Mouse (Mus musculus) adrenal gland (tissue): ENCODE measurements at regions not wholly inside any gene's neighbourhood (a gene's known extent, or its start where the extent isn't known, plus 50 kb on each side); places are given as distances from the start of the nearest gene placed in this dataset.

ENCODE experiments used
- intact Hi-C: fragments of 180-260 bp; cut with DNase I; formaldehyde crosslinking; loops from one replicate; pipeline ENCODE4 v1.15.1; 2025

DNA sequence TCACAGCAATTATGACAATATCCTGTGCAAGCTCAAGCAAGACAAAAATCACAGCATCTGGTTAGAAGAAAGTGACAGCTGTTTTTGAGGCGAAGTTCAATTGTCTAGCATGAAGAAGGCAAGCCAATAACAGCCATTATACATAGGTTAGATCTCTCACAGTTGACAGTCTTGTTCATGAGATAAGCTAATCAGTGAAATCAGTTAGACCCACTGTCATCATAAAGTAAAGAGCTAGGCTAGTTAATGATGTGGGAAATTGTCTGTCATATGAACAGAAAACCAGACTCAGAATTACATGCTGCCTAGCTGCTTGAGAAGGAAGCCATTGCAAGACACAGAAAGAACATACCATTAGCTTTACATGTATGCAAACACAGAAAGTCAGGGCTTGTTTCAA lies 470.2 kb upstream of the 5930422O12Rik start:
- intact Hi-C loops = no loop called here

DNA sequence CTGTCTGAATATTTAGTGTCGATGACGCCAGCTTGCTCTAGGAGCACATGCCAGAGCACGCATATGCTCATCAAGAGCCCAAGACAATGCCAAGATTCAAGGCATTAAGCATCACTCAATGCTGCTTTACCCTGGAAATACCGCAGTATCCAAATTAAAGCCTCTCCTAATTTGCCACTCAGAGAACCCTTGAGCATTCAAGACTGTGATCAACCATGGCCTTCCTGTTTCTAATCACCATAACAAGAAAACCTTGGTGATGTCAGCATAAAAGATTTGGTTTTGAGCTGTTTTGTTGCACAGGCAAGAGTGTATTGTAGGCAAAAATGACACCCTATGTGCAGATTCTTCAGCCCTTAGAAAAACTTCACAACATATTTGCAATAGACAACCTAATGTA lies 469.7 kb upstream of the 5930422O12Rik start:
- intact Hi-C loops = no loop called here

DNA sequence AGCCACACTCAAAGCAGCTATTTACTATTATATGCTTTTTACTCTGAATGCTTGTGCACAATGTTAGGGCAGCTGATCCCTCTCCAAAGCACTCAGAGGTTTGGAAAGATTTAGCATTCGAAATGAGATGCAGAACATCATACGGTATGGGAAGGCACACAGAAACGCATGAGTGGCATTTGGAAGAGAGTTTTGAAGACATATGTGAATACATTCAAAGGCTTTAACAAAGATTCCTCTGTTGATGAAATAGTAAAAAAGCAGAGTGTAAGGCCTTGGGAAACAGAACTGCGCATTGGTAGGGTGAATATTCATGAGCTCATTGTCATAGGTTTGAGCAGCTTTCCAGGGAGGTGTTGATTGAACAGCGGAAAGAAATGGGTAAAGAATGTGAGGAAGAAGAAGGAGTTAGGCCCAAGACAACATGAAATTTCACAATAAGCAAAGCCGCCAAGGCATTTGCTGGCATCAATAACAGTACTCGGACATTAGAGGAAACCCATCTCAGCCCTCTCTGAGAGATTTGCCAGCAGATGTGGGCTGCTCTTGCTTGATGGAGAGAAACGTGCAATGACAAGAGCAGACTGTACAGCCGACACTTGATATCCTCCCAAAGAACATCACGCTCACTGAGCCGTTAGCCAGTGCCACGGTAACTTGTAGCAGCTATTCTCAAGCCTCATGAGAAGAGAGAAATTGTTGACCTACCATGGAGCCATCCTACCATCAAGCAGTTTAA lies 469.0 kb upstream of the 5930422O12Rik start:
- intact Hi-C loops = no loop called here

DNA sequence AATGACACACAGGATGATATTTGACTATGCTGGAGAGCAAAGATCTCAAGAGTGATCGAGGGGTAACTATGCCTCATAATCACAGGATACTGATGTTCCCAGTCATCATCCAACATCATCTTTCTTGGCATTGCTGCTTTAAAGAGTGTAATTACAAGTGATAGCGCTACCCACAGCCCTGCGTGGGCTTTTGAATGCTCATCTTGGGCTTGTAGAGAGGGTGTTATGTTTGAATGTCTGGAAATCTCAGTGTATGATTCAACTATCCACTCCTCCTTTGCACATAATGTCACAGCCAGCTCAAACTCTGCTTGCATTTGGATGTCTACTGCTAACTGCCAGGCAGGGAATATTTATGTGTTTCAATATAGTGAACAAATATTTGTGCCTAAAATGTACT lies 438.3 kb upstream of the 5930422O12Rik start:
- intact Hi-C loops = no loop called here

DNA sequence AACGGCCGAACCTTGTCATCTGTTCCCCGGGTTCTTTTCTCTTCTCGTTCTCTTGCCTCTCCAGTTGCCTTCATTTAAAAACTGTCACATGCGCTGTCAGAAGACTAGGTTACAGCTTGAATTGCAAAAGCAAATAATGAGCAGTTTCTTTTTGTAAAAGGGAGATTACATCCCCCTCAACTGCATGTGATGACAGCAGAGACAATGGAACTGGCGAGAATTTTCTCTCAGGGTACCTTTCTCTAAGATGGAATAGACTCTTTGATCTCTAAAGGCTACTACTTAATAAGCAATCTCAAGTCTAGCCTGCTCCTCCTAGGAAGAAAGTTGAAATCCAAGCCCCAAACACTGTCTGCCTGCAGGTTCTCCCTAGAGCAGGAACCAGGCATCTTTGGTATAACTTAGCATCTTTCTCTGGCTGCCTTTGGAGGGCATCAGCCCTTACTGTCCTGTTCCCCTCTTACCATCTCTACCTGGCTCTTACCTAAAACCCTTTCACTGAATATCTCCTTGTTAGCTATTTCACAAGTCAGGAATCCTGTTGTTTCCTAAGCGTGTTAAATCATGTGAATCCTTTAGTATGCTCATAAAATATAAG lies 424.4 kb upstream of the 5930422O12Rik start:
- intact Hi-C loops = no loop called here

DNA sequence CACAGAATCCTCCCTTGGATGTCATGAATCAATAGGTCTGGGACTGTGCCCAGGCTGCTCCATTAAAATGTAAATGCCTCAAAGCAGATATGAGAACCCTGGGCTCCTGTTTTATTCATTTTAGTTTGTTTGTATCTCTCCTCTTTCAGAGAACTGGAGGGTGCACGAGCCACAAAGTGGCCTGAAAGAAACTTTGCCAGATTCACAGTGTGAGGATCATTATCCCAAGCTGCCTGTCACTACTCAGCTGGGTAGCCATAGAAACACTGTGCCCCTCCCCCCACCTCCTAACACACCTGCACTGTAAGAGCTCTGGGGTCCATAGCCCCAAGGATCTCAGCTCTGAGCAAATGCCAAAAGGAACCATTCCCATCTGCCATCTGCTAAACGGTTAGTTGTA lies 423.9 kb upstream of the 5930422O12Rik start:
- intact Hi-C loops = no loop called here

DNA sequence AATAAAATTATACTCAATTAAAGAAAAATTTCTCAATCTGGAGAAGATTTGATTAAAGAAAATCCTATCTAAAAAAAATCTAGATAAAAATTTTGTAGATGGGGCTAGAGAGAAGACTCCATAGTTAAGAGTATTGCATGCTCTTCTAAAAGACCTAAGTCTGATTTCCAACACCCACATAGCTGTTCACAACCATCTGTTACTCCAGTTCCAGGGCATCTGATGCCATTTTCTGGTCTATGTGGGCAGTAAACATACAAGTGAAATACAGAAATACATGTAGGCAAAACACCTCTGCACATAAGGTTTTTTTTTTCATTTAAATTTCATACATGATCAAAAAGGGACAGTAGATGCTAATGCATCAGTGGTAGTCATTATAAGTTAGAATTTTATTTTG lies 418.4 kb upstream of the 5930422O12Rik start:
- intact Hi-C loops = no loop called here

DNA sequence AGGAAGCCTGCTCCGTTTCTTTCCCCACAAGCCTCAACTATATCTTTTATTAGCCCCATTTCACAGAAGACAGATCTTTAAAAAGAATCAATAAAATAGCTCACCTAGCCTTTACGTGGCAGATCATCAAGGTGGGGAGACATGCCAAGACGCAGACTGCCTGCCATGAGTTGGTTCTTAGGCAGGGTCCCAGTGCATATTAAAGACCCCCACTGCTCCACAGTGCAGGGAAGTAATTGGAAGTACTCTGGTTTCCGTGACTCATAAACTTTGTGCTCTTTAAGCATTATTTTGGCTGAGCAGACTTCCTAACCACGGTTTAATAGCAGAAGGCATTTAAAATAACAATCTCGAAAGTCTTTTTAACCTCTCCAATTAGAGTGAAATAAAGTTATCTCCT lies 415.7 kb upstream of the 5930422O12Rik start:
- intact Hi-C loops = no loop called here

DNA sequence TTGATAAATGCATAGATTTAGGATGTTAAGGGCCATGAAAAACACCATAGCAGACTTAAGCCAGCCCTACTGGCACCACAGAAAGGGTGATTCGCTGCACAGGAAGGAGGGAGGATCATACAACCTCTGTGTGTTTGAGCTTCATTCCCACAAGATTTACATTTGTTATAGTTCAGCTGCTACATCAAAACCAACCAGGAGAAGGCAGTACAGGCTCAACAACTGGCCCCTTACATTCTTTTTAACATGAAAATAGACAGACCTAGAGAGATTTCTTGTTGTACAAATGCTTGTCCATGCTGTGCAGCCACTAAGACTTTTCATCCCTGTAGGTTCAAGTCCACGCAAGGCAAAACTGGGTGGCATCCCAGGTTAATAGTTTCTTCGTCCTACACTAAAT lies 412.6 kb upstream of the 5930422O12Rik start:
- intact Hi-C loops = loop anchor here (2.0 kb wide), 1 partner anchor 169 kb away; no protein-coding TSS in a partner anchor

DNA sequence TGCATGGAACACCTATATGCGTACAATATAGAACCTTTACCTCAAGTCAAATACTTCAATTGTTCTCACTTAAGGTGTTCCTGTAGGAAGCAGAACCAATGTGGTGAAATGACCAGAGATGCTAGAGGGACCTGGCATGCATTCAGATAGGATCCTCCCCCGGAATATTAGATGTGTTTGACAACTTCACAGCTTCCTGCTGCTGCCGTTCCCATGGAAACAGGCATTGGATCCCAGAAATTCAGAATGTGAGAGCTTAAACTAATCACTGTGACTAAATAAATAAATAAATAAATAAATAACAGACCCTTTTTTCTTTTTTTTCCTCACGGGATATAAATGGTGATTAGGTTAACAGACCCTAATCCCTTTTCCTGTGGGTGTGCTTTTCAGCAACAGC lies 401.5 kb upstream of the 5930422O12Rik start:
- intact Hi-C loops = no loop called here

DNA sequence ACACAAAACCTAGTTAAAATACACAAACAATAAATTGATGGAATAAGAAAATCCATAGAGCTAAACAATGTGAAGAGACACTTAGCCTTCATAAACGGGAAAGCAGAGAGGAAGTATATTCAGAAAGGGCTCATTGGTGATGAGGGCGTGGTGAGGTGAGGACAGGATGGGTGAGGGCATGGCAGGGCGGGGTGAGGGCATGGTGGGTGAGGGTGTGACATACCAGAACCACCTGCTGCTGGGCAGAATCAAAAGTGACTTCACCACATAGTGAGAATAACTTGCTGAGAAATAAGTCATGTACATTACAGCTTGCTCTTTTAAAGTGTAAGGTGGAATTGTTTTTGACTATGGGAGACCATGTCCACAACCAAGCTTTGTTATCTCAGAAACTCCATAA lies 399.1 kb upstream of the 5930422O12Rik start:
- intact Hi-C loops = no loop called here

DNA sequence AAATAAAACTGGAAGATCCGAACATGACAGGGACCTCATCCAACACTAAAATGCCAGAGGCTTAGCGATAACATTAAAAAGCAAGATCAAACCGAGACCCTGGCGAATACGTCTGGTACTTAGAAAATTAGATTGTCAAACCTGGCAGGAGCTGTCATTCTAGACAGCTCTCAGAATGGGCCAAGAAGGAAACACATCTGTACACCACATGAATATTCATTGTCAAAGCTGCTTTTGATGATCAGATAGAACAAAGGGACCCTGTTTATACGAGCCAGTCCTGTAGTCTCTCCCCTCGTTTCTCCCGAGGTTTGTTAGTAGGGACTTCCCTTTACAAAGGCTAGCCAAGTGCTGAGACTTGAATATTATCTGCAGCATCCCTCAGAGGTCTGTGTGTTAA lies 376.5 kb upstream of the 5930422O12Rik start:
- intact Hi-C loops = no loop called here

DNA sequence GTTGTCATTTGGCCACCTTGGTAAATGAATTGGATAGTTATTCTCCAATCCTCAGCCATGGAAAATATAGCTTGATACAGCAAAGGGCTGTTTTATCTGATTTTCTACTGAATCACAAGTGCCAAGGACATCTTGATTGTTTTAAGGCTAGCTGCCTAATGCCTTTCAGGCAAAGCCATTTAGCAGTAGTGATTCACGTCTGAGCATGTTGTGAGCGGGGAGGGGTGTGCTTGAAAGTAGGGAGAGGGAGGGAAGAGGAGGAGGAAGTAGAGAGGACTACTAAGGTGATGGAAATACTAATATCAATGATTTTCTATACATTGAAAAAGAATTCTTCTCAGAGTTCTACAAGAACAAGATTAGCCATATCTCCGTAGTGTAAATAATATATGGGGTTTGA lies 362.9 kb upstream of the 5930422O12Rik start:
- intact Hi-C loops = no loop called here

DNA sequence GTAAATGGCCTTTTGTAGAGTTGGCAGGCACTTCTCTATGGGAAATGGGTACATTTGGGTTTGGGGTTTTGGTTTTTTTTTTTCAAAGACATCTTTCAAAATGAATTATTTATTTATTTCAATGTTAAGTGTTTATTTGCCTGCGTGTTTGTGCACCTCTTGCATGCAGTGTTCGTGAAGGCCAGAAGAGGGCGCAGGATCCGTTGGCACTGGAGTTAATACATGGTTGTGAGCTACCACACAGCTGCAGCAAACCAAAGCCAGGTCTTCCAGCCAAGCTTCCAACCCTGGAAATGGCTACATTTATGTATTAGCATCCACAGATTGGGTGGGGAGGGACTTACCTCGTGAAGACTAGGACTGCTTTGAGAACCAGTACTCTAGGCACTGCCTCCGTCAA lies 362.3 kb upstream of the 5930422O12Rik start:
- intact Hi-C loops = no loop called here

DNA sequence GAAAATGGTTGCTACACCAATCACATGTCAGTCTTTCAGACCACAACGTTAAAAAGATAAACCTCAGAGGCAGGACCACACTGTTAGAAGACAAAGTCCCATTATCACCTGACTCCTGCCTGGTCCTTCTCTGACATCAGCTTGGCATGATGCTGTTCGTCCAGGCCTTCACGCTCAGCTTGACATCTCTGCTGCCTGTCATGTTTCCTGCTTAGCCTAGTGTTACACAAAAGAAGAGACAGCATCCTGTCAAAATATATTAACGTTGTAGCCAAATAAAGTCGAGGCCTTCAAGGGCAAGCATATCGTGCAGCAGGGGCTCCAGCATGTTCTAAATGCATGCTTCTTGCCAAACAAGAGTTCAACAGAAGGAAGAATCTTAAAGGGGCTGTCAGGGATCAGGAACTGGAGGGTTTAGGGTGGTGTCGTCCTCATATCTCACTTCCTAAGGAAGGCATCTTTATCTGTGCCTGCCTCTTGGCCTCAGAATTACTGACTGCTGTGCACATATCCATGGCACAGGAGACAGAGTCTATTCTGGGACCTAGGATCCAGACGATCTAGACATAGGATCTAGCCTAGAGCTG lies 361.0 kb upstream of the 5930422O12Rik start:
- intact Hi-C loops = no loop called here

DNA sequence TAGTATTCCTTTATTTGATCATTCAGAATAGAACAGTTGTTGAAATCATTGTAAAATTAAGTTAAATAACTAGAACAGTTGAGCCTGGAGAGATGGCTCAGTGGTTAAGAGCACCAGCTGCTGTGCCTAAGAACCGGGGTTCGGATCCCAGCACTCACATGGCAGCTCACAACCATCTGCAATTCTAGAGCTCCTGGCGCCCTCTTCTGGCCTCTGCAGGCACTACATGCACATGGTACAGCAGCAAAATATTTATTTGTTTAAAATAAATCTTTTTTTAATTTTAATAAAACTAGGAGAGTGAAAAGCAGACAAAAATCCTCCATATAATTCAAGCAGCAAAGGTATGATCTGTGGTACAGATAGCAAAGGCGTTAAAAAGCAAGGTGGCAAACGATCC lies 360.0 kb upstream of the 5930422O12Rik start:
- intact Hi-C loops = no loop called here

DNA sequence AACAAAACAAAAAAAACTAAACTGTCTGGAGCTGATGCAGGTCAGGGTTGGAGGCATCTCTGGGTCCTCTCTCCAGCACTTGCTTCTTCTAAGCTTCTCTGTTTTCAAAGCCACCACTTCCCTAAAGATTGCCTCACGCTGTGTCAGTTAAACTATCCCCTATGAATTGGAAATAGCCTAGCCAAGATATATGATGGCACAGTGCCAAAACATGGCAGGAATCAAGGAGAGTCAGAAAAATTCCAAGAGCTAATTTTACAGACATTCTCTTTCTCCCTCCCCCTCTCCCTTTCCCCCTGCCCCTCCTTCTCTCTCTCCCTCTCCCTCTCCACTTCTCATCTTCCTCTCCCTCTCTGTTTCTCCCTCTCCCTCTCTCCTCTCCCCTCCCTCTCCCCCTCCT lies 353.3 kb upstream of the 5930422O12Rik start:
- intact Hi-C loops = no loop called here

DNA sequence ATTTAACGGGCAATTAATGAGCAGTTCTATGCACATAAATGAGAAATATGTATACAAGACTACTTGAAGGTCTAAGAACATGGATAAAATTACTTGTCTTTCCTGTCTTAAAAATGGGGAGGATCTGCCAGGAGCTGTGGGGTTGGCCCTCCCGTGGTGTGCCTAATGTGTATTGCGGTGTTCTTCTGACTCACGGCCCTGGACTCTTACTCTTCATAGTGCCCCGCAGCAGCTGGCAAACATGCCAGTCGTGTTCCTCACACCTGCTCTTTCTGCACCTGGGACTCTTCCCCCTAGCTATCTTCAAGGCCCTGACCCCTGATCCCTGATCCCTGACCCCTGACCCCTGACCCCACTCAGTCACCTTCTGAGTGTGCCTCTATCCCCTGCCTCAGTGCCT lies 352.3 kb upstream of the 5930422O12Rik start:
- intact Hi-C loops = no loop called here

DNA sequence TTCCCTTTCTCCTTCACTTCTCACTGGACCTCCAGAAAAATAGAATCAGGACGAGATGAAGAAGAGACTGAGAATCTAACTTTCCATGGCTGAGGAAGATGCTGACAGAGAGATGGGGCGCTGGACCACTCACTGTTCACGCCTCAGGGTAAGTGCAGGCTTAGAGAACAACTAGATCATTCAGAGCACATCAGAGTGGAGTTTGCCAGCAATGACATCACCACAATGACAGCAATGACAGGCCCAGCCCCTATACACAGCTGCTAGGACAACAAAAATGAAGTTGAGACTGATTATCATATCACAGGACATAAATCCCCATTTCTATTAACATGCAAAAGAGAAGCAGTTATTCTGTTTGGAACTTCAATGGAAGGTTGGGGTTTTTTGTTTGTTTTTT lies 350.4 kb upstream of the 5930422O12Rik start:
- intact Hi-C loops = no loop called here

DNA sequence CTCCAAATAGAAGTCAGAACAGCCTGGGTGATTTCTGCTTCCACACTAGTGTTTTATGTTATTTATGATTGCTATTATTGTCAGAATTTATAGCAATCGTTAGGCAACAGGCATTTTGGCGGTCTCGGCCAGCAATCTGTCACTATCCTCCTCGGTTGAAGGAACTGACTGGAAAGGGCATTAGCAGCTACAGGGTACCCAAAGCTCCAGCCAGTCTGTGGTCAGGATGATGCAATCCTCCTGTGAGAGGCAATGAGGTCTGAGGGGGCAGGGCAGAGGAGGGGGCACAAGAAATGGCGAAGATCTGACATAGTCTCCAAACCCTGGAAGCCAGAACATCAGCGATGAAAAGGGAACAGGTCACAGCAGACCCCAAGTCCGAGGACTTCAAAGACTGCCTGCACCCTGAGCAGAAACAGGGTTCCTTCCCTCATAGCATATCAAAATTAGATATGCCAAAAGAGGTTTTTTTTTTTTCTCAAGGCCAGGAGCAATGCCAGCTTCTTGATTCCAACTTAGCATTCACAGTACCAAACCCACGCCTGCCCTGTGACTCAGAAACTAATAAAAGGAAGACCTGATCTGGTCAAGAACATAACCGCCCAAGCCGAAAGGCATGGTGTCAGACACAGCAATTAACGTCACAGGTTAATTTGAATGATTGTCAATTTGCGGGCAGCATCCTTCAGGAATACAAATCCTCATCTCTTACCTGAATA lies 348.5 kb upstream of the 5930422O12Rik start:
- intact Hi-C loops = no loop called here

DNA sequence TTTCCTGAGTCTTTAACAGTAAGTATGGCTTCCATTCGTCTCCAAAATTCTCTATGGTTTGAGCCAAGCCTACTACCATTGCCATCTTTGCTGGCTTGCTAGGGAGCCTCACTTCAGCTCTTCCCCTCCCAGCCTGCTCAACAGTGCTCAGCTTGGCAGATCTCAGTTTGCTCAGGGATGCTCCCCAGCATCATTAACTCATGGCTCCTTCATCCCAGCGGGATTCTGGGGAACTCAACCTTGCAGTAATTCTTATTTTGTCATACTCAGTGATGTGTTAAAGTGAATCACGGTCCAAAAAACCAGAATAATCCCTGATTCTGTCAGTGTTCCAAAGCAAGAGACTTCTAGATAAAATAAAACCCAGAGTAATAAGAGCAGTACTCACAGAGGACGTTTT lies 346.6 kb upstream of the 5930422O12Rik start:
- intact Hi-C loops = no loop called here

DNA sequence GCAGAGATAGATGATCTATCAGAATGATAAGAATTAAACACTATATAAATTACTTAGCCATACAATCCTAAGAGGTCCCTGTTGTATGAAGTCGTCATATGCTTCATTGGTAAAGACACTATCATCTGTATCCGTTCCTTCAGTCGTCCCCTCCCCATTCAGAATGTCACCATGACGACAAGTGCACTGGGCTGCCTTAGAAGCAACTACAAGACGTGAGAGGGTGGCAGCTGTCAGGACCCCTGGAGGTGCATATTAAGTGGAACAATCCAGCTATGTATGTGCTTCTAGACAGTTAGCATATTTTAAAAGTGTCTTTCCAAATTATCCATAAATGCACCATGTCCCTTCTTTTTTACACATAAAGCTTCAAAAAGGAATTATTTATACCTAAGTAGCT lies 343.0 kb upstream of the 5930422O12Rik start:
- intact Hi-C loops = no loop called here
